Mouse (Mus musculus) C2C12 (cell line): ENCODE measurements around the gene Rnf39. TPM values are rescaled to one million over a fixed set of nuclear protein-coding genes. Genes with fewer than 3 reads are reported as not detected.

Experiments used
- H3K27me3 ChIP-seq: one replicate; pipeline ENCODE4 v1.6.1; 2011; ENCODE audit not compliant: control insufficient read depth, insufficient read depth, insufficient read length
- H3K36me3 ChIP-seq: one replicate; pipeline ENCODE4 v1.6.1; 2011; ENCODE audit not compliant: control insufficient read depth, insufficient read depth
- H3K4me3 ChIP-seq: one replicate; pipeline ENCODE4 v1.5.1; 2011; ENCODE audit warnings: mild to moderate bottlenecking, control low read depth; ENCODE audit not compliant: poor library complexity, insufficient read depth, severe bottlenecking
- H3K79me2 ChIP-seq: one replicate; pipeline ENCODE4 v1.6.1; 2011; ENCODE audit not compliant: control insufficient read depth, insufficient read depth
- H3K79me3 ChIP-seq: one replicate; pipeline ENCODE4 v1.6.1; 2011; ENCODE audit warnings: low read depth, control low read depth
- H3ac ChIP-seq: one replicate; pipeline ENCODE3; 2011; ENCODE audit warnings: low read depth; ENCODE audit not compliant: control insufficient read depth, insufficient read length
- CEBPB ChIP-seq: IDR thresholded peaks from one replicate; pipeline ENCODE4 v1.6.1; 2011; ENCODE audit warnings: low read depth, mild to moderate bottlenecking, control low read depth, moderate library complexity
- CTCF ChIP-seq: IDR thresholded peaks from one replicate; pipeline ENCODE4 v1.5.1; 2011; ENCODE audit not compliant: control insufficient read depth, insufficient read depth, insufficient read length
- FOSL1 ChIP-seq: IDR thresholded peaks from one replicate; pipeline ENCODE4 v1.8.0; 2011; ENCODE audit warnings: mild to moderate bottlenecking, low read length; ENCODE audit not compliant: poor library complexity, insufficient read depth, severe bottlenecking
- MAX ChIP-seq: IDR thresholded peaks from one replicate; pipeline ENCODE4 v1.6.1; 2011; ENCODE audit warnings: mild to moderate bottlenecking, control low read depth
- MYOD1 ChIP-seq: IDR thresholded peaks from one replicate; pipeline ENCODE4 v1.6.1; 2011; ENCODE audit warnings: low read depth; ENCODE audit not compliant: control insufficient read depth, insufficient read length
- MYOG ChIP-seq: IDR thresholded peaks from one replicate; pipeline ENCODE4 v1.6.1; 2011; ENCODE audit not compliant: control insufficient read depth, insufficient read length; ENCODE audit errors: extremely low read depth
- USF1 ChIP-seq: IDR thresholded peaks from one replicate; pipeline ENCODE4 v1.6.1; 2011; ENCODE audit warnings: low read depth, mild to moderate bottlenecking, control low read depth, moderate library complexity
- polyA plus RNA-seq: library from polyadenylated mRNA; unstranded; fragments of >200 nt; fragmentation: generic; extraction: Trizol; gene quantifications from one replicate; pipeline ENCODE4 v1.2.1, GENCODE M21; 2012; ENCODE audit warnings: missing spikeins

Gene Rnf39
- polyA plus RNA-seq, 1 experiment = 0.02 TPM

DNA sequence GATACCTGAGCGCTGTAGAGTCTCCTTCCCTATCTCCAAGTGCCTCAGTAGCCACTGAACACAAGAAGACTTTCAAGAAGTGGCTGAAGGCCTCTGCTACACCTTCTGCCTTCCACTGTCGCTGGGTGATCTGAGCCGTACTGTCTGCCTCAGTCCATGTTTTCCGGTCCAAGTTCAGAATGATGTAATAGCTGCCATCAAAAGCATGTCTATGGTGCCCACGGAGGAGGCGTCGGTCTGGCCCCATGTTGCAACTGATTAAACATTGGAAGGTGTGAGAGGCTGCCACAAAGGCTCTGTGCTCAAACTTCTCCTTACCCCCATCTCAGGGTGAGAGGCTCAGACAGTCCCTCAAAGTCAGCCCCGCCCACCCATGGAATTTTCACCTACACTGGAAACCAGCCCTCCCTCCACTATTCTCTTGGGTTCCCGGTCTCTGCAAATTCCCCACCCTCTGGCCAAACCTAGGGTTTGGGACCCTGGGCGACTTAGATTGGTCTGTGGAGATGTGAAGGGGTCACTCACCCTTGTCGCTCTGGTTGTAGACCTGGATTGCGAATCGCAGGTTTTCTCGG is 27.7 kb downstream of the Rnf39 start:
- Histone ChIP-seq H3K79me3 (no peaks in the 10 kb centered on the region), H3K79me2 (no peaks in the 10 kb centered on the region), H3ac (no peak overlapping the region), H3K4me3 (no peak overlapping the region), H3K27me3 (no peaks in the 10 kb centered on the region), H3K36me3 (no peaks in the 10 kb centered on the region)
- TF ChIP-seq USF1 = no peak
- TF ChIP-seq MYOD1 = no peak
- TF ChIP-seq MYOG = no peak
- TF ChIP-seq CTCF = no peak
- TF ChIP-seq FOSL1 = no peak
- no peak for TF ChIP-seq CEBPB

DNA sequence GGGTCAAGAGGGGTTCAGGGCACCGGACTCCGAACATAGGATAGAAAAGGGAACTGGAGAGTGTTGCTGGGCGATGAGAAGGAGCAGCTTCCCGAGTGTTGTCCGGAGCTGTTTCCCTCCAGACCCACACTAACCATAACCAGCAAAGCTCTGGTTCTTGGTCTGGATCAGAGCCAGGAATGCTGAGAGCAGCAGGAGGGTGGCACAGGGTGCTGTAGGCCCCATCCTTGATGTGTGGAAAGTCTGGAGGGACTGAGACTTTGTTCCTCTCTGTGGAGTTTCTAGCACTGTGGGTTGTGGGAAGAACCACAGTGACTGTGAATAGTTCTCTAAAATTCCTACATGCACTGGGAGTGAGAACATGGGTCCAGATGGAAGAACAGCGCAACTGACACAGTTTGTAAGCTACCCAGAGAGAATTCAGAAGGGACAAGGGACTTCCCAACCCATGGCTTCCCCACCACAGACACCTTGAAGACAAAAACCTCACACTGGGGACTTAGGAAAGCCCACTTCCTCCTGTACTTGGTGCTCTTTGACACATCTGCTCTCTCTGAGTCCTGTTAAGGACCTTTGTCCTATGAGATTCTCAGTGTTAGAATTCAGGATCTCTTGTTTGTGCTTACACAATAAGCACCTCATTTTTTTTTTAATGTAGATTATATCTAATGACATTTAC is 28.6 kb downstream of the Rnf39 start:
- no peak for TF ChIP-seq CTCF
- TF ChIP-seq FOSL1 = no peak
- TF ChIP-seq USF1 = no peak
- no peak for TF ChIP-seq MYOD1
- no peak for TF ChIP-seq MAX
- no peak for TF ChIP-seq CEBPB
- no peak for TF ChIP-seq MYOG
- Histone ChIP-seq H3K27me3 (no peaks in the 10 kb centered on the region), H3ac (no peak overlapping the region), H3K36me3 (no peaks in the 10 kb centered on the region), H3K4me3 (no peak overlapping the region), H3K79me2 (no peaks in the 10 kb centered on the region), H3K79me3 (no peaks in the 10 kb centered on the region)

- Histone ChIP-seq H3ac (no peak overlapping the region), H3K4me3 (no peak overlapping the region), H3K27me3 (no peaks in the 10 kb centered on the region), H3K36me3 (no peaks in the 10 kb centered on the region), H3K79me3 (no peaks in the 10 kb centered on the region), H3K79me2 (no peaks in the 10 kb centered on the region)
- TF ChIP-seq CTCF = no peak
- no peak for TF ChIP-seq FOSL1
- no peak for TF ChIP-seq MYOG
- TF ChIP-seq USF1 = no peak
- TF ChIP-seq MAX = no peak
- no peak for TF ChIP-seq CEBPB
- TF ChIP-seq MYOD1 = no peak
Measured at GRCm38 (mm10) chr17:36972791-36973190, 30.1 kb downstream of the Rnf39 start.

DNA sequence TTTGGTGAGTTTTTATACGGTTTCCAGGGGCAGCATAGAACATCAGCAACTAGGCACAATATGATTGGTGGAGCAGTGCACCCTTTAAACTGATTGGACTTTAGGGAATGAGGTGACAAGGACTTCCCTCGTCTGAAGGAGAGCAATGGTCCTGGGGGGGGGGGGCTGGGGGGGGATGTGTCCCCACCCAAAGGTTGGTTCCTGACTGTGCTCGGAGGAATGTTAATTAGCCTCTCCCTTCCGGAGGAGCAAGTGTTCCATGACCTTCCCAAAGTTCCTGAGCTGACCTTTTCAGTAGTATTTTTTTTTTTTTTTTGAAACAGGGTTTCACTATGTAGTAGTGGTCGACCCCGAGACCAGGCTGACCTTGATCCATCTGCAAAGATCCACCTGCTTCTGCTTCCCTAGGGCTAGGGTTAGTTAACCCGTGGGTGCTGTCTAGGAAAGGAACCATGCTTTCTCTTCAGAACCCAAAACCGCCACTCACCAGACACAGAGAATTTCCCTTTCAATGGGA is 30.6 kb downstream of the Rnf39 start:
- H3K79me2 ChIP-seq = no peaks in the 10 kb centered on the region
- no peaks in the 10 kb centered on the region for H3K36me3 ChIP-seq
- no peaks in the 10 kb centered on the region for H3K79me3 ChIP-seq
- H3K27me3 ChIP-seq = no peaks in the 10 kb centered on the region
- TF ChIP-seq USF1 (no peak), CEBPB (no peak), MAX (no peak), MYOG (no peak), FOSL1 (no peak), CTCF (no peak), MYOD1 (no peak)
- H3K4me3 ChIP-seq = no peak overlapping the region
- H3ac ChIP-seq = no peak overlapping the region

GRCm38 (mm10) chr17:36981221-36981813 is 38.6 kb downstream of the Rnf39 start, which contains the start of gene 2410137M14Rik:
2410137M14Rik (minus strand) TSS chr17:36981237.
- Histone ChIP-seq H3ac (no peak within 1 kb of the TSS), H3K36me3 (no peaks in the 10 kb centered on the region), H3K4me3 (no peak within 1 kb of the TSS), H3K79me3 (no peaks in the 10 kb centered on the region), H3K27me3 (peaks cover 4% of the 10 kb centered on the region), H3K79me2 (no peaks in the 10 kb centered on the region)
- no peak for TF ChIP-seq MYOD1
- no peak for TF ChIP-seq USF1
- no peak for TF ChIP-seq FOSL1
- no peak for TF ChIP-seq CEBPB
- TF ChIP-seq MAX = no peak
- TF ChIP-seq CTCF = no peak
- TF ChIP-seq MYOG = no peak
